Mouse (Mus musculus): Measurements from ENCODE around the gene Trpm1.

Gene Trpm1

DNA sequence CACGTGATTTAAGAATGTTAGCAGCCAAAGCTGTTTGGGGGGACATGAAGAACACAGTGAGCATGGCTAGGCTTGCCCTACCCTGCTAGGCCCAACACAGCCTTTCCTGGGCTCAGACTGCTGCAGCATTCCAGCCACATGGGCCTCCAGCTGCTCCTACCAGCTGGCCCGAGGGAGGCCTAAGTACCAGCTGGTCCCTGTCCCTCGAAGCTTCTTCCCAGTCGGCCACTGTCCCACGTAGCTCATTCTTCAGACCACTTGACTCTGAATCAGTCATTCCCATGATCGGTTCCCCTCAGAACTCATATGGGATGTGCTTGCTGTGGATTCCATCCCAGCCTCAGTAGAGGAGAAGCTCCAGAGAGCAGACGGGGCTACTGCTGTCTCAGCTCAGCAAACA is 8.4 kb downstream of the Trpm1 start:
- in situ Hi-C loops (cut with MseI, MboI): loop anchor here (10.0 to 25.0 kb wide), 2 partner anchors 163 to 575 kb away; no protein-coding TSS in a partner anchor

DNA sequence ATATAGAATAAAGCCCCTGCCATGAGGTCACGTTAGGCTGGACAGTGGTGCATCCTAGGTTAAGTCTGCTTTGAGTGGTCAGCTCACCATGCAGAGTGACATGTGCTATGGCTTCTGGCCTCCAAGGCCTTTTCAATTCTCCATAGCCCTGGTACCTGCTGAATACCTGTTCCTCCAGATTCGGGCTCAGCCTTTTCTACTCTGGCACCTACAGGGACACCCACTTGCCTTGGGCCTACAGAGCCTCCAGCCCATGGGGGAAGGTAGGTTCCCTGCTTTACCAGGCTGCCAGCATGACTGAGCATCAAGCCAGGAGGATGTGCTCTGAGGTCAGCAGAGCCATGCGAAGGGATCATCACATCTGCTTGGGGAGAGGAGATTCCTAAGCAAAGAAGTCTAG is 9.5 kb downstream of the Trpm1 start:
- in situ Hi-C loops (cut with MseI, MboI): loop anchor here (10.0 to 25.0 kb wide), 2 partner anchors 162 to 574 kb away; no protein-coding TSS in a partner anchor

DNA sequence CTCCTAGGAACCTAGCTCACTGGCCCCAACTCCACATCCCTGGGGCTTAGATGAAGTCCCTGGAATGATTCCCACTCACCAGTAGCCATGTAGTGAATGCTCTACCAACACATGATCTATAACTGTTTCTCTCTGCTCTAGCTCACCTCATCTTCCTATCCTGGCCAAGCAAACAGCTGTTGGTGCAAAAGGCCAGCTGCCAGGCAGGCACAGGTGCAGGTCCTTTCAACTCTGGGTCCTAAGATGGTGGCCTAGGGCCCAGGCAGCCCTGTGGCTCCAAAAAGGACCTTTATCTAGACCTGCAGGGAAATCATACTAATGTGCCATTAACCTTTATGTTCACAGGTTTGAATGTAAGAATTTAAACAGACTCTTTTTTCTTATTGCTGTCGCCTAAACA is 10.3 kb downstream of the Trpm1 start:
- in situ Hi-C loops (cut with MseI, MboI): loop anchor here (10.0 to 25.0 kb wide), 2 partner anchors 161 to 573 kb away; no protein-coding TSS in a partner anchor

DNA sequence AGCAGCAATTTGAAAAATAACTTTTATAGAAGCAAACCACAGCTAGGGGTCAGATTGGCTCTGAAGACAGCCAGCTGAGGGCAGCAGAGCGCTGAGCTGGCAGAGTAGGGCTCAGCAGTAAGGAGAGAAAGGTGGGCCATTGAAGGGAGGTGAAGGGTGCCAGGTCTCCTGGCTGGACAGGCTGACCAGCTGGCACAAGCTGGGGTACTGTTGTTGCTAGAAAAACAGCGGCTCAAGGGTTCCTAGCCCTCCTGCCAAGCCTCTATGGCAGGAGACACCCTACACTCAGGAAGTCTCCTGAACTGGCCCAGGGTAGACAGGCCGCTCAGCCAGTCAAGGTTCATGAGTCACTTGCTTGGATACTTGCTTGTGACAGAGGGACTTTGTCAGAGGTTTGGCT is 11.4 kb downstream of the Trpm1 start:
- in situ Hi-C loops (cut with MseI, MboI): loop anchor here (10.0 to 25.0 kb wide), 2 partner anchors 160 to 572 kb away; no protein-coding TSS in a partner anchor

DNA sequence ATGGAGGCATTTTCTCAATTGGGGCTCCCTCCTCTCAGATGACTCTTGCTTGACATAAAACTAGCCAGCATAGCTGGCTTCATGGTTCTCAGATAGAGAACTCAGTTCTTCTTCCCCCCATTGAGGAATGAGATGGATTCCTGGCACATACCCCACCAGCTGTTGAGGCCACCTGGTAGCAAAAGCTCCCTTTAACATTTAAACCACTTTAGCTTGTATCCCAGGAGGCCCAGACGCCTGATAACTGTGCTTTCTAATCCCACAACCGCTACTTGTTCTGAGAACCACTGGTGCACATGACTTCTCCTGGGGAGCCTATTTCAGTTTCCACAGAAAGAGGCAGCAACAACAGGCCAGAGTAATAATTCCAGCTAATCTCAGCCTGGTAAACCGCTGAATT is 12.4 kb downstream of the Trpm1 start:
- in situ Hi-C loops (cut with MseI, MboI): loop anchor here (10.0 to 25.0 kb wide), 2 partner anchors 159 to 571 kb away; no protein-coding TSS in a partner anchor

DNA sequence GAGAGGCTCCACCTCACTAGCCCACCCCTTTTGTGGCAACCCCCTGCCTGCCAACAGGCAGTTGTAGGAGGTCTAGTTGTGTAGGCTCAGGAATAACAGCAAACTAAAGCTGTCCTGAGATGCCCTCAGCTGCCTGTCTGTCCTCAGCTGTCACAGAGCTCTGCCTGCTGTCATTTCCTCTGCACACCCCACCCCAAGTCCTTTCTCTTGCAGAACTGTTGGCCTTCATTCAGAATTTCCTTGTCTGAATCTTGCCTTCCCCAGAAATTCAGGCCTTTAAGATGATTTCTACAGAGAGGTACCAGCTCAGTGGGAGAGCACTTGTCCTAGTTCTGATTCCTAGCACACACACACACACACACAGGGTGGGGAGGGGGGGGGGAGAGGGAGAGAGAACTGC is 13.1 kb downstream of the Trpm1 start:
- in situ Hi-C loops (cut with MseI, MboI): loop anchor here (10.0 to 25.0 kb wide), 2 partner anchors 158 to 571 kb away; no protein-coding TSS in a partner anchor

DNA sequence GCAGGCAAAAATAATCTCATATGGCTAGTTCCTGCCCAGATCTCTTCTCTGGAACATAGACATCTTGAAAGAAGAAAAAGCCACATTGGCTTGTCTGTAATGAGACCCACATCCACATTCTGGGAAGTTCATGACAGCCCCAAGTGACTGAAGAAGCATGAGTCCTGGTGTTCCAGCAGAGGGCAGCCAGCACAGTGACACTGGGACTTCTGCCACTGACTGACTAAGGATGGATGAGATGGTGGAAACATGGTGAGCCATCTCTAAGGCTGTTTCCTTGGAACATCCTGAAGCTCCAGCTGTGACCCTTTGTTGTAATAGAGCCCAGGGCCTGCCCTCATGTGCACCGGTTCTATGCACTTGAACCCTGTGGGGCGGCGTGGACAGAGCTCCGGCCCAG is 25.7 kb downstream of the Trpm1 start:
- in situ Hi-C loops (cut with MseI, MboI): no loop called here

DNA sequence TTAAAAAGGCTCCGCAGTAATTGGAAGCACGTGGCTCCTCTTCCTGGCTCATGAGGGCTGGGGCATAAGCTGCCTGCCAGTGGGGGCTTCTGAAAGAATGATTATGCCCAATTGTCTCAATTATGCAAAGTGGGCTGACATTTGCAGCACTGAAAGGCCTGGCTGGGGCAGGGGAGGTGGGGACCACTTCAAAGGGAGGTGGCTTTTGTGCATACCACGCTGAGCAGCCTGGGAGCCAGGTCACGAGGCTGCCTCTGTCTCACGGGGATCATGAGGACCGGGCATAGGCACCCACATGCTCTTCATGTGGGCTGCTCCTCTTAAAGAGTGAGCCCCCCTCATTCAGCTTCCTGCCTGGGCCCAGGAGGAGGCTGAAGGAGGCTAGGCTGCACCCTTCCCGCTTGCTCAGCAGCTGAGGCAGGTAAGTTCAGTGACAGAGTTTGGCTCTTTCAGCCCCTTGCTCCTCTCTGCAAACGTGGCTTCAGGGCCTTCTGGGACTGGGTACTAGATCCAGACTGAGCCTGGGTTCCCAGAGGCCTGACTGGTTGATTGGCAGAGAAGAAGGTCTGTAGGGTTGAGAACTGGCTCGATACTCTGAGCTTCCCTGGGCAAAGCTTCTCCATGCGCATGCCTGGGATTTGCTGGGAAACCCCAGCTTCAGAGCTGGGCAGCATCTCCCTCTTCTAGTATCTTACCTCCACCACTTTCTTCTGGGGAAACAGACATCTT is 31.7 kb downstream of the Trpm1 start:
- in situ Hi-C loops (cut with MseI, MboI): no loop called here

DNA sequence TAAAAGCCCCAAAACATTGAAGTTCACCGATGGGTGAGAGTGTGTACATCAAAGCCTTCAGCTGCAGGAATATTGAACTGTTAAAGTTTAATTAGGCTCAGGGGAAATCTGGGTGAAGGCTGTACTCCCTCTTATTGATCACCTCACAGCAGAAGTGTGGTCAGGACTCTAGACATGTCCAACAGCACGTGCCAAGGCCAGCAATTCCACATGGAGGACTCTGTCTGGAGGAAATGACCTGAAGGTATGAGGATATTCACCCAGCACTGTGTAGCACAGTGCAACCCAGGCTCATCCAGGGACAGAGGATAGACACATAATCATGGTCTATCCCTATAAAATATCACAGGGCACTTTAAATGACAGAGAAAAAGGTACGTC is 32.3 kb downstream of the Trpm1 start:
- in situ Hi-C loops (cut with MseI, MboI): no loop called here

DNA sequence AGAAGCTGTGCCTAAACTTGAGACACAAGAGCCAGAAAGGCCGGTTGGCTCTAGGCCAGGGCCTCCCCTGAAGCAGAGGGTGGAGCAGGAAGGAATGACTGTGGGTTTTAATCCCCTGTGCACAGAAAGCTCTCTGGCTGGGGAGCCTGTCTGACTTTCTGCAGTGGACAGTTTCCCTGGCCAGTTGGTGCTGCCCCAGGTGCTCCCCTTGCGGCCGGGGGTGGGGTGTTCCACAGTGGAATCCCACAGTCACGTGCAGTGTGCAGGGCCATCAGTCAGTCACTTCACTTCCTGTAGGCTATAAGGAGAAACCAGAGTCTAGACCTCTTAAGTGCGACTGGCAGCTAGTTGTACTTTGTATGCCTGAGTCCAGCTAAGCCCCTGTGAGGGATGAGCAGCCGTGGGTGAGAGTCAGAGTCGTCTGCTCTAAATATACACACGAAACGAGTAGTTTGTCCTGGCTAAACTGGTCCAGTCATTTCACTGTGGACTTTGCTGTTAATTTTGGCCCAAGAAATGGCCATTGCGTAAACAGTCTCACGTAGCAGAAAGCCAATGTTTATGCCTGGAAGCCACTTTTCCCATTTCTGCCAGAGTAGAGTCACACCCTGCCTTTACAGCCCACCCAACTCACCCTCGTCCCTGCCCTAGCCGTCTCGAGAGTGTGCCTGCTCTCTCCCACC is 38.8 kb downstream of the Trpm1 start:
- in situ Hi-C loops (cut with MseI, MboI): no loop called here

DNA sequence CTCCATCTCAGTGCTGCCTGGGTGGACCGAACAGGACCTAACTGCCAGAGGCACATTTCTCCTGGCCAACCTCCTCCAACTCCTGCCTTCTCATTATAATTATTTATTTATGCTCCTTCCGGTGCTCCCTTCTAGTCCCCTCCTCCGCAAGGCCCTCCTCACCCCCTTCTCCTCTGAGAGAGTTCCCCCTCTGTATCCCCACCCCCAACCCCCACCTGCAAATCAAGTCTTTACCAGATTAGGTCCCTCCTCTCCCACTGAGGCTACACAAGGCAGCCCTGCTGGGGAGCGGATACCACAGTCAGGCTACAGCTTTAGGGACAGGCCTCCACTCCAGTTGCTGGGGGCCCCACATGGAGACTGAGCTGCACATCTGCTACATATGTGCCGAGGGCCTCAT is 39.8 kb downstream of the Trpm1 start:
- in situ Hi-C loops (cut with MseI, MboI): no loop called here

DNA sequence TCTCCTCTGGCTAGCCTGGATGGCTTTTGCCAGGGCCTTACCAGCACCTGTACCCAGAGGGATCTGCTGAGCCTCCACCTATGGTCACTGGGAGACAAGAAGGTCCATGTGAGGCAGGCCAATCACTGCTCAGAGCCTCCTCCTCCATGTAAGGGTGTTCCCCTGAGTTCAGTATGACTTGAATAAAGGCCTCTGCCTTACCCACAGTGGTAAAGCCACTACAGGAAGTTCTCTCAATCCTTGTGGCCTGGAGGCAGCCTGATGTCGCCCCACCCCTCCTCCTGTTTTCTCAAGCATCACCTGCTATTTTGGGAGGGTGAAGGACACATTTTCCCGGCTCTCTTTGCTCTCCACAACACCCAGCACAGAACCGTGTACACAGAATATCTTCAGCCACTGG is 42.5 kb downstream of the Trpm1 start:
- in situ Hi-C loops (cut with MseI, MboI): no loop called here

DNA sequence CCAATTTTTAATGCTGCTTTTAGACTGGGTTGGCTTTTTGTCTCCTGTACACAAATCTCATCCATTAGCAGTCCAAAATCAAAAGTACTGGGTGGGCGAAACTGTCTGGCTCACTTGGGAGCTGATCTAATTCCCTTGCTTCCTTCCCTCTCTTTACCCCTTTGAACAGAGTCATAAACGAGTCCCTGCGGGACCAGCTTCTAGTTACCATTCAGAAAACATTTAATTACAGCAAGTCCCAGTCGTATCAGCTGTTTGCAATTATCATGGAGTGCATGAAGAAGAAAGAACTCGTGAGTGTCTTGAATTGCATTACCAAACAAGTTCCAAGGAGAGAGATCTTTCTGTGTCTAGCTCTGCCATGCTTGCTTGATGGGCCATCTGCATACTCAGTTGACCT is 55.1 kb downstream of the Trpm1 start:
- in situ Hi-C loops (cut with MseI, MboI): no loop called here

DNA sequence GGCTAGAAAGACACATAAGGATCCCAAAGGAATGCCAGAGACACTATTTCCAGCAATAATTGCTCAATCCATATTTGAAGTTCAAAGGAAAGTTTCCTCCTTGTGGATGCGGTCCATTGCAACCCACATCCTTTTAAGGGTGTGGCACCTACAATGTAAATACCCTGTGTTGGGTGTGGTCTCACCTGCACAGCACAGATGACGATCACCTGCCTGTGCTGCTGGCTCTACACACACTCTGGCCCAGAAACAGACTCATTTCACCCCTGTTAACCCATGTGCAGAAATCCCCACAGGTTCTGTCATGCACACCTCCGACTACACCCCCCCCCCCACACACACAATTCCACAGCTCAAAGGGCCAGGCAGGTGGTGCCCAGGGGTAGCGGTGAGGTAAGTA is 59.2 kb downstream of the Trpm1 start:
- in situ Hi-C loops (cut with MseI, MboI): no loop called here

DNA sequence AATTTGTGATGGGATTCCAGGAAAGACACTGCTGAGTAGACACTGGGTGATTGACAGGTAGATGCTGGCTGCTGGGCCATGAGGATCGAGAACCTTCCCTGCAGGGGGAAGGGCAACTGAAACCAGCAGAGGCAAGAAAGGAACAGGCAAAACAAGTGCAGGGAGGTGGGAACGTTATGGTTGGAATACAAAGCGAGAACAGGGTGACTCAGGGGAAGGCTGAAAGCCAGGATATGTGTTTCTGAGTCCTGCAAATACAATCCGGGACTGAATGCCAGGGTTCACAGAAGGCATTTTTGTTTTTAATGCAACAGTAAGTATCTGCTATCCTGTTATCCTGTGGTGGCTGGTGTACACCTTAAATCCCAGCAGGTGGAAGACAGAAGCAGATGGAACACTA is 60.4 kb downstream of the Trpm1 start:
- in situ Hi-C loops (cut with MseI, MboI): no loop called here

DNA sequence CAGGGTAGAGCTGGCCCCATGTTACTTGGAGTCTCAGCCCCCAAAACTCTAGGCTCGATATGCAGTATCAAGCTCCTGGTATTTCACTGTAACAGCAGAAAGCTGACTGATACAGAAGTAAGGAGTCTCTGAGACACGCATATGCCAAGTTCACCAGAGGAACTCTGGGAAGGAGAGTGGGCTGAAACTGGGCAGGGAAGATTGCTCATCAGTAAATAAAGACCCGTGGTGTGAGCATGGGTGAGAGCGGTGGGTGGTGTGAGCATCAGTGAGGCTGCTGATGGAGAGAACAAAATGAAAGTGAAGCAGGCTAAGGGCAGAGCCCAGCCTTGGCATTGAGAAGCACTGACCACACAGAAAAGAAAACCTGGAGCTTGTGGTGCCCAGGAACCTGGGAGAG is 62.0 kb downstream of the Trpm1 start:
- in situ Hi-C loops (cut with MseI, MboI): no loop called here

DNA sequence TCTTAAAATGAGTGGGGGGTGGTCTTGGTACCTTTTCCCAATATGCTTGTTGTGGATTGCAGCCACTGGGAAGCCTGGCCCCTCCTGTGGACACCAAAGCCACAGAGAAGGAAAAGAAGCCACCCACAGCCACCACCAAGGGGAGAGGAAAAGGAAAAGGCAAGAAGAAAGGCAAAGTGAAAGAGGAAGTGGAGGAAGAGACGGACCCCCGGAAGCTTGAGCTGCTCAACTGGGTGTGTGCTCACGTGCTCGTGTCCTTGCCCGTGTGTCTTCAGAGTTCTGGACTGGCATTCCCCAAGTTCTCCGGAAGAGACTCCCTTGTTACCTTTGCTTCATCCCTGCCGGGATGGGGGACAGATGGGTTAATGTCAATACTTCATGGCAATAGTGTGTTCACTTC is 63.8 kb downstream of the Trpm1 start:
- in situ Hi-C loops (cut with MseI, MboI): no loop called here

DNA sequence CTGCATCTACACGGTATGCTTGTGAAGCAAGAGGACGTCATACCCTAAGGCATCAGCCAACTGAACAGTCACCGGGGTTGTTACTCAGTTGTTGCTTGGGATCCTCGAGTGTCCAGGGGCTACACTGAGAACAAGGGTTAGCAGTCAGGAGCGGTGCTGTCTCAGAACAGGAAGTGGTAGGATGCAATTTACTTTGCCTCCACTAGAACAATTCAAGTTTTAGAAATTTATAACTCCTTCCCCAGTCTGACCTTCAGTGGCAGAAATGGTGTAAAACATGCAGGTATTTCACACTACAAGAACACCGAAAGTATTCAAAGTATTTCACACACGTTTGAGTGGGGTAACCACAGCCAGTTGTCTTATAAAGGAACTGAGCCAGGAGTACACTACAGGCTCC is 66.1 kb downstream of the Trpm1 start:
- in situ Hi-C loops (cut with MseI, MboI): no loop called here

DNA sequence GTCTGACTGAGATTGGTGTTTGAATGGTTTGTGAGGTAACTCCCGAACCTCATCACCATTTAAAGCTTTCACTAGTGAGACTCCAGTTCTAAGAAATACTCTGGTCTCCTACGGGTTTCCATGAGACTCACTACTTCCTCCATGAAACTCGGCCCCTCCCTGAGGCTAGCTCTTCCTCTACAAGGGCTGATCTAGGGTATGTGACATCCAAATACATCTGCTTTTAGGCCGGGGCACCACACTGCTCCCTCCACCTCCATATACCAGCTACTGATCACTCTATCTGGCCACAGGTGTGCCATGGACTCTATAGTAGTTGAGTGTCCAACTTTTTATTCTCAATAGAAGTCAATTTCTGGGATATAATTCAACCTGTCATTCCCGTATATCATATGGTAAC is 69.6 kb downstream of the Trpm1 start:
- in situ Hi-C loops (cut with MseI, MboI): no loop called here

DNA sequence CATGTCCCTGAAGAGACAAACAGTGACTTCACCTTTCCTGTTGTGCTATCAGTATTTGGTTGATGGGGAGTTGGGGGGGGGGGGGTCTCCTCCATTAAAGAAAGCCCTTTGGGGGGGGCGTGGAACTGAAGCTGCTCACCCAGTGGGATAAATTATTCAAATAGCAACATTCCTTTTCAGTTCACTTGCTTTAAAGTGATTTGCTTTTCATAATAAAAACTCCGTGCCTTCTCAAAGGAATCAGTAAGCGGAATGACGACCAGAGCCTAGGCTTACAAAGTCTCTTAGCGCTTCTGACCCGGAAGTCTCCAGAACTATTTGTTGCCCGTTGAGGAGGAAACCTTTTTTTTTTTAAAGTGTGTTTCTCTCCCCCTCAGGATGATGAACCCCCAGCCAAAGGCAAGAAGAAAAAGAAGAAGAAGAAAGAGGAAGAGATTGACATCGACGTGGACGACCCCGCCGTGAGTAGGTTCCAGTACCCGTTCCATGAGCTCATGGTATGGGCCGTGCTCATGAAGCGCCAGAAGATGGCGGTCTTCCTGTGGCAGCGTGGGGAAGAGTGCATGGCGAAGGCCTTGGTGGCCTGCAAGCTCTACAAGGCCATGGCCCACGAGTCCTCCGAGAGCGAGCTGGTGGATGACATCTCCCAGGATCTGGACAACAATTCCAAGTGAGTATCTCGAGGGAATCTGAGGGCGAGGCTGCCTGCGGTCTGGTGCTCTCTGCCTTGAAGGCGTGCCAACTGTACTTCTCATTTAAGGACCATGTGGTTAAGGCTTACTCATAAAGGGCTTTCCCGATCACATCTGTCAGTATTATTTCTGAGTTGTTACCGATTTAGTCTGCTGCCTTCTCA is 72.9 kb downstream of the Trpm1 start:
- in situ Hi-C loops (cut with MseI, MboI): no loop called here

DNA sequence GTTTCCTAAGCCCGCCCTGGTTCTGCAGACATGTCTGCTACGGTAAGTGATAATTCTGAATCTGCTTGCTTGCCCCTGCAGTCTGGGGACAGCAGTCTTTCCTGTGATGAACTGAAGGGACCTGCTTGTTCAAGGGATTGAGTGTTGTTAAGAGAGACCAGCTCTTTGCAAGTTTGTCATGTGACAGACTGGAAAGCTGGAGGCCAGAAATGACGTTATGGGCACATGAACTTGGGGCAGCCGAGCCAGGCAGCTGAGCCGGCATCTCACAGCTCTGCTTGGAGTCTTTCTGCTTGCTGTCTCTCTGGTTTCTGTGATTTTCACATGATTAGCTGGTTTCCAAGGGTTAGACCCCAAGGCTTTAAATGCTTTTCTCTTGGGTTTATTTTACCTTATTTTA is 74.0 kb downstream of the Trpm1 start:
- in situ Hi-C loops (cut with MseI, MboI): no loop called here

DNA sequence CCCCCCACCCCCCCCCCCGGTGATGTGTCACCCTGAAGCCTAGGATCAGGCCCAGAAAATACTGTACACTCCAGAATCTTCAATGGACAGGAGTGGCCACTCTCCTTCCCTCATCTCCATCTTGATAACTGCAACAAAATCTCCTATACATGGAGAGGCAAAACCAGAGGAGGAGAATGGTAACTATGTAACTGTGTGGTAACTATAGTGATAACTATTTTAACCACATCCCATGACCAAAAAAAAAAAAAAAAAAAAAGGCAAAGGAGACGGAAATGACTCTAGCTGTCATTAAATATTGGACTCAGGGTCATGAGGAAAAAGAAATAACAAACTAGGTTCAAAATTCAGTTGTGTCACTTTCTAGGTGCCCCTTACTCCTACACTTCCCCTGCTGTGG is 74.7 kb downstream of the Trpm1 start:
- in situ Hi-C loops (cut with MseI, MboI): no loop called here
